Mouse (Mus musculus): ENCODE data around the gene Slc8a1. TPM values are rescaled to one million over a fixed set of nuclear protein-coding genes. Genes with fewer than 3 reads are reported as not detected.

Slc8a1 gene
- polyA plus RNA-seq, 2 experiments: 0.42 to 0.65 TPM

DNA sequence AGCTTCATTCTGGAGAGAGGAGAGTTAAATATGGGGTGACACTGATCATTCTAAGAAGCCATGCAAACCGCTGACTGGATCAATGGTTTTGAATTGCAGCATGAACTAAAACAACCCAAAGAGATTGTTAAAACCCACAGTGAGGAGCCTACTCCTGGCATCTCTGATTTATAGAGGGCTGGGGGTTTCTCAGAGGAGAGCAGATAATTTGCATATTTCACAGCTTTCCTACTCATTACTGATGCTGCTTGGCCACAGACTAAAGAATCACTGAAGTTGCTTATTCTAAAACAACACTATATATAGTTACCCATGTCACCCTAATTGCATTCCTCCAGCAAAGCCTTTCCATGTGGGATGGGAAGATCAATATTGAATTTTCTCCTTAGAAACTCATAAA is 361.0 kb downstream of the Slc8a1 start:
- no peak for DNase-seq (ENCODE audit: low read depth in 3 of 3, low spot score in 3 of 3)
- WGBS (ENCODE audit: insufficient replicate concordance): 67% methylated on average over 1 of the region's 1 CpGs

DNA sequence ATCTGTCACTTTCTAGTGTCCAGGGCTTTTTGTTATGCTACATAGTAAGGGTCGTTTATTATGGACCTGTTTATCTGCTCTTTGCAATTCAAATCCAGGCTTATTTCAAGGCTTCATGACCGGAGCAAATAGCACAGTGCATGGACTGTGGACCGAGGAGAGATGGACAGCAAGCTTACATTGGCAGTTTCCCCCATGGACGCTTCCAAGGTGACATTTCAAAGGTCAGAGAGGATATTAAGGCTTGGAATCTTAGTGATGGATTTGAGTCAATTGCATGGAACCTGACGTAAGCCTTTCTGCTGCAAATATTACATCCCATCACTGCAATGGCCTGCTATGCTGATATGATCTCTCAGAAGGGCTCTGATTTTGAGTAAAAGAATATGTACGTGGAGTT is 362.3 kb downstream of the Slc8a1 start:
- Histone ChIP-seq H3K27ac (no peak overlapping the region), H3K4me1 (replicated peaks; ENCODE audit: control insufficient read depth in 2 of 2, insufficient read depth in 2 of 2, low read length in 1 of 2) (no peaks in the 10 kb centered on the region), H3K9ac (replicated peaks) (no peak overlapping the region), H3K9me3 (ENCODE audit: control insufficient read depth, low read length) (no peaks in the 10 kb centered on the region), H3K36me3 (replicated peaks; ENCODE audit: control insufficient read depth, insufficient read depth, low read depth) (no peaks in the 10 kb centered on the region), H3K4me3 (ENCODE audit: insufficient read depth in 1 of 2, low read depth in 2 of 2, low read length in 2 of 2) (no peak overlapping the region), H3K27me3 (ENCODE audit: control insufficient read depth, insufficient read depth, low read length) (no peaks in the 10 kb centered on the region), H3K4me2 (ENCODE audit: low read depth) (no peak overlapping the region)
- WGBS (ENCODE audit: insufficient replicate concordance): 62% methylated on average over 6 of the region's 6 CpGs
- no peak for DNase-seq (ENCODE audit: low read depth in 3 of 3, low spot score in 3 of 3)
- ATAC-seq (ENCODE audit: insufficient read depth): no peak
- TF ChIP-seq CTCF (IDR thresholded peaks at IDR 0.05; ENCODE audit: low read depth): no peak
- TF ChIP-seq EP300 (IDR thresholded peaks at IDR 0.05; ENCODE audit: low read depth): no peak

More for the DNA sequence above, 361.0 kb downstream of the Slc8a1 start:
- TF ChIP-seq CTCF (IDR thresholded peaks at IDR 0.05; ENCODE audit: low read depth): no peak
- no peak overlapping the region for H3K4me2 ChIP-seq (ENCODE audit: low read depth)
- H3K4me1 ChIP-seq (replicated peaks; ENCODE audit: control insufficient read depth in 2 of 2, insufficient read depth in 2 of 2, low read length in 1 of 2): no peaks in the 10 kb centered on the region
- H3K27me3 ChIP-seq (ENCODE audit: control insufficient read depth, insufficient read depth, low read length): no peaks in the 10 kb centered on the region
- no peaks in the 10 kb centered on the region for H3K9me3 ChIP-seq (ENCODE audit: control insufficient read depth, low read length)
- no peak overlapping the region for H3K4me3 ChIP-seq (ENCODE audit: insufficient read depth in 1 of 2, low read depth in 2 of 2, low read length in 2 of 2)
- no peak for ATAC-seq (ENCODE audit: insufficient read depth)
- no peak overlapping the region for H3K27ac ChIP-seq
- no peaks in the 10 kb centered on the region for H3K36me3 ChIP-seq (replicated peaks; ENCODE audit: control insufficient read depth, insufficient read depth, low read depth)
- no peak overlapping the region for H3K9ac ChIP-seq (replicated peaks)

DNA sequence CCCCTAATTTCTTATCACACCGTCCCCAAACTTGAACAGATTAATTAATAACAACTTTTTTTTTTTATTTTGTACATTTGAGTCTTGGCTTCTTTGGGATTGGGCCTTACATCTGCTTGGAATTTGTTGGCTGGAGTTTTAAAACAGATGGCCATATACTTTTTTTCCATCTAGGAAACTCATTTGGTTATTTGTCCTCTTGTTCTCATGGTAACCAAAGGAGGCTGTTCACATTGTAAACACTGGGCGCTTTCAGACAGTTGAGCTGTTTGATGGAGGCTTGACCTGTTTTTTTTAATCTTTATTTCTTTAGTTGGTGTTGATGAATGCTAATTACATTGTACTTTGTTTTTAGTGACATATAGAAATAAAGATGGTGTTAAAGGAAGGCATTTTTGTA is 369.1 kb downstream of the Slc8a1 start:
- Histone ChIP-seq H3K4me3 (ENCODE audit: insufficient read depth in 1 of 2, low read depth in 2 of 2, low read length in 2 of 2) (no peak overlapping the region), H3K27me3 (ENCODE audit: control insufficient read depth, insufficient read depth, low read length) (no peaks in the 10 kb centered on the region), H3K9me3 (ENCODE audit: control insufficient read depth, low read length) (no peaks in the 10 kb centered on the region), H3K36me3 (replicated peaks; ENCODE audit: control insufficient read depth, insufficient read depth, low read depth) (no peaks in the 10 kb centered on the region), H3K4me2 (ENCODE audit: low read depth) (no peak overlapping the region), H3K27ac (no peak overlapping the region), H3K4me1 (replicated peaks; ENCODE audit: control insufficient read depth in 2 of 2, insufficient read depth in 2 of 2, low read length in 1 of 2) (no peaks in the 10 kb centered on the region), H3K9ac (replicated peaks) (no peak overlapping the region)
- no peak for TF ChIP-seq CTCF (IDR thresholded peaks at IDR 0.05; ENCODE audit: low read depth)
- no peak for DNase-seq (ENCODE audit: low read depth in 3 of 3, low spot score in 3 of 3)
- WGBS (ENCODE audit: insufficient replicate concordance): 62% methylated on average over 2 of the region's 2 CpGs
- ATAC-seq (ENCODE audit: insufficient read depth): no peak

DNA sequence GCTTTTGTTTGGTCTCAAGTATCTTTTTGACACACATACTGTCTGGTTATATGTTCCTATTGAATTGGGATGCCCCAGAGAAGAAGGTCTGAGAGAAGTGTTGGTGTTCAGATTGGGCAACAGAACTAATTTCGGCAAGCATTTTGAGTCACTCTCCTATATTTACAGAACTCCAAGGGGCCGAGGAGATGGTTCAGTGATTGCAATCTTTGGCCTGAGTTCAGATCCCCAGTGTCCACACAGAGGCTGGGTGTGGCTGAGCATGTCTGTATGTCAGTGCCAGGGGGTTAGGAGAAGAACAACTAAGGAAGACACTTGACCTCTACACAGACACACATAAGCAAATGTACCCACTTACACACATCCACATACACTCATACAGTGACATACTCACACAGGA is 369.7 kb downstream of the Slc8a1 start:
- DNase-seq (ENCODE audit: low read depth in 3 of 3, low spot score in 3 of 3): no peak
- Histone ChIP-seq H3K9me3 (ENCODE audit: control insufficient read depth, low read length) (no peaks in the 10 kb centered on the region), H3K36me3 (replicated peaks; ENCODE audit: control insufficient read depth, insufficient read depth, low read depth) (no peaks in the 10 kb centered on the region), H3K4me2 (ENCODE audit: low read depth) (no peak overlapping the region), H3K27me3 (ENCODE audit: control insufficient read depth, insufficient read depth, low read length) (no peaks in the 10 kb centered on the region), H3K4me1 (replicated peaks; ENCODE audit: control insufficient read depth in 2 of 2, insufficient read depth in 2 of 2, low read length in 1 of 2) (no peaks in the 10 kb centered on the region), H3K4me3 (ENCODE audit: insufficient read depth in 1 of 2, low read depth in 2 of 2, low read length in 2 of 2) (no peak overlapping the region), H3K27ac (no peak overlapping the region), H3K9ac (replicated peaks) (no peak overlapping the region)
- ATAC-seq (ENCODE audit: insufficient read depth): no peak
- 42% methylated on average over 2 of the region's 2 CpGs for WGBS (ENCODE audit: insufficient replicate concordance)
- TF ChIP-seq EP300 (IDR thresholded peaks at IDR 0.05; ENCODE audit: low read depth) (no peak), CTCF (IDR thresholded peaks at IDR 0.05; ENCODE audit: low read depth) (no peak)

DNA sequence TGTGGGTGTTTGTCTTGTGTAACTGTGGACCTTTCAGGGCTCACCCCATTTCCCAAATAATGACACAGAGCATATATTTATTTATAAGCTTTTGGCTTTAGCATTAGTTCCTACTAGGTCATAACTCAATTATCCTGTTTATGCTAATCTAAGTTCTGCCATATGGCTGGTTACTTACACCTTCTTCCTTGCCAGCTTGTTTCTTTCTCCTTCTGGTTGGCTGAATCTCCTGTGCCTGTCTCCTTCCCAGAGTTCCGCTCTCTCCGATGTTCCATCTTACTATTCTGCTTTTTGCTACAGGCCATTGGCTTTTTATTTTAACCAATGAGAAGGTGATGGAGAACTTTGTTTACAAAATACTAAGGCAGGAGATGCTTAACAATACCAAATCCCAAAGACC is 374.8 kb downstream of the Slc8a1 start:
- Histone ChIP-seq H3K4me1 (replicated peaks; ENCODE audit: control insufficient read depth in 2 of 2, insufficient read depth in 2 of 2, low read length in 1 of 2) (no peaks in the 10 kb centered on the region), H3K27ac (no peak overlapping the region), H3K36me3 (replicated peaks; ENCODE audit: control insufficient read depth, insufficient read depth, low read depth) (no peaks in the 10 kb centered on the region), H3K9me3 (ENCODE audit: control insufficient read depth, low read length) (no peaks in the 10 kb centered on the region), H3K9ac (replicated peaks) (no peak overlapping the region), H3K27me3 (ENCODE audit: control insufficient read depth, insufficient read depth, low read length) (no peaks in the 10 kb centered on the region), H3K4me2 (ENCODE audit: low read depth) (no peak overlapping the region), H3K4me3 (ENCODE audit: insufficient read depth in 1 of 2, low read depth in 2 of 2, low read length in 2 of 2) (no peak overlapping the region)
- 88% methylated on average over 2 of the region's 2 CpGs for WGBS (ENCODE audit: insufficient replicate concordance)
- TF ChIP-seq EP300 (IDR thresholded peaks at IDR 0.05; ENCODE audit: low read depth) (no peak), CTCF (IDR thresholded peaks at IDR 0.05; ENCODE audit: low read depth) (no peak)
- DNase-seq (ENCODE audit: low read depth in 3 of 3, low spot score in 3 of 3) (no peak), ATAC-seq (ENCODE audit: insufficient read depth) (no peak)

DNA sequence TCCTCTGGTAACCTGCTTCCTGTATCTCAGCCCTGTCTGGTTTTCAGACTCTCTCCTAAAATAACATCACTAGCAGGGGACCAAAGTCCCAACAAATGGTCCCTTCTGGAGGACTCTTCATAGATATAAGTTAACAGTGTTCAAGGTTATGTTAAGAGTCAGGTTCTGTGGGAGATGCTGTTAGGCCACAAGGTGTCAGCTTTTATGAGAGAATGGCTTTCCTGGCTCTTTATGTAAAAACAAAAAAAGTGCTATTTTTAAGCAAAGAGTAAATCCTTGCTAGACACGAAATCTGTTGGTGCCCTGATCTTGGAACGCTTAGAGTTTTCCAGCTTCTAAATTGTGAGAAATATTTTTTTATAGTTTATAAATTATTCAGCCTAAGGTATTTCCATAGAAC is 377.6 kb downstream of the Slc8a1 start:
- Histone ChIP-seq H3K4me3 (ENCODE audit: insufficient read depth in 1 of 2, low read depth in 2 of 2, low read length in 2 of 2) (no peak overlapping the region), H3K9ac (replicated peaks) (no peak overlapping the region), H3K27ac (no peak overlapping the region), H3K4me1 (replicated peaks; ENCODE audit: control insufficient read depth in 2 of 2, insufficient read depth in 2 of 2, low read length in 1 of 2) (no peaks in the 10 kb centered on the region), H3K9me3 (ENCODE audit: control insufficient read depth, low read length) (no peaks in the 10 kb centered on the region), H3K36me3 (replicated peaks; ENCODE audit: control insufficient read depth, insufficient read depth, low read depth) (no peaks in the 10 kb centered on the region), H3K4me2 (ENCODE audit: low read depth) (no peak overlapping the region), H3K27me3 (ENCODE audit: control insufficient read depth, insufficient read depth, low read length) (no peaks in the 10 kb centered on the region)
- DNase-seq (ENCODE audit: low read depth in 3 of 3, low spot score in 3 of 3) (no peak), ATAC-seq (ENCODE audit: insufficient read depth) (no peak)
- 65% methylated on average over 2 of the region's 2 CpGs for WGBS (ENCODE audit: insufficient replicate concordance)
- TF ChIP-seq CTCF (IDR thresholded peaks at IDR 0.05; ENCODE audit: low read depth): no peak
- no peak for TF ChIP-seq EP300 (IDR thresholded peaks at IDR 0.05; ENCODE audit: low read depth)
